Mouse (Mus musculus): ENCODE results near the gene Hist4h4. TPM values are rescaled to one million over a fixed set of nuclear protein-coding genes. Genes with fewer than 3 reads are reported as not detected.

Hist4h4 gene
- 0.43 and 0.88 TPM in 2 replicates for polyA plus RNA-seq (2014; fragmentation: Nextera tagmentation; extraction: Ambion mirVana)

- H3K4me3 ChIP-seq (ENCODE audit: low read depth, low read length), result peak within 1 kb of the TSS; percentile 62
- H3K36me3 ChIP-seq (ENCODE audit: control insufficient read depth, insufficient read depth, low read length), result no peaks in the 10 kb centered on the region
- no peaks in the 10 kb centered on the region for H3K27me3 ChIP-seq (replicated peaks; ENCODE audit: control insufficient read depth, insufficient read depth, low read length)
- peaks cover 9% of the 10 kb centered on the region for H3K4me1 ChIP-seq (replicated peaks; ENCODE audit: control insufficient read depth, insufficient read depth, low read length)
- peak within 1 kb of the TSS; percentile 100 for H3K27ac ChIP-seq (ENCODE audit: low read depth, low read length)
- no peaks in the 10 kb centered on the region for H3K9me3 ChIP-seq (ENCODE audit: control insufficient read depth, low read length)
- ATAC-seq (replicated peaks; ENCODE audit: low FRiP score) (peak; percentile 74), DNase-seq (ENCODE audit: low spot score) (peak; percentile 93)
- H3K4me2 ChIP-seq, result peak within 1 kb of the TSS; percentile 89
- WGBS, result under 1% methylated on average over 50 of the region's 50 CpGs
- peak within 1 kb of the TSS; percentile 93 for H3K9ac ChIP-seq (ENCODE audit: low read depth, low read length)
These were observed at the start of gene Hist4h4 for GRCm38 (mm10) chr6:136803739-136804633. Gene Hist4h4, minus strand, starts transcription at chr6:136804415.

DNA sequence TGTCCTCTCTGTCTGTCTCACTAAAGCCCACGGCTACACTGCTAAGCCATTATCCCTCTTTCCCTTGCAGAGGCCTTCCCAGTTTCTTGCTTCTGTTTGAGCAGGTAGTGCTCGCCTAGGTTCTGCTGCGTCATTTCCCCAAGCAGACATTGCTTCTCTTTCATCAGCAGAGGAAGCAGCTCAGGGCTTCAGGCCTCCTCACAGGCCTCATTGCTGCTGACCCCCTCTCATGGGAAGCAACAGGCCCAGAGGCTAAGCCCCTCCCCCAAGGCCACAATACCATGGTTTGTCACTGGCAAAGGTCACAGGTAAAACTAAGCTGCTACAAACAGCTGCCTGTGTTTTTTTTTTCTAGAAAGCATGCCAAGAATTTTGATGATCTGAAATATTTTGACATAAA is 48.5 kb upstream of the Hist4h4 start:
- Histone ChIP-seq H3K36me3 (ENCODE audit: control insufficient read depth, insufficient read depth, low read length) (no peaks in the 10 kb centered on the region; the same call in 1 of the 2 replicates), H3K4me2 (no peak overlapping the region), H3K9ac (ENCODE audit: low read depth, low read length) (no peak overlapping the region), H3K4me1 (replicated peaks; ENCODE audit: control insufficient read depth, insufficient read depth, low read length) (peaks cover 39% of the 10 kb centered on the region), H3K4me3 (ENCODE audit: low read depth, low read length) (no peak overlapping the region), H3K27me3 (replicated peaks; ENCODE audit: control insufficient read depth, insufficient read depth, low read length) (no peaks in the 10 kb centered on the region), H3K27ac (ENCODE audit: low read depth, low read length) (no peak overlapping the region), H3K9me3 (ENCODE audit: control insufficient read depth, low read length) (no peaks in the 10 kb centered on the region)
- 32% methylated on average over 3 of the region's 3 CpGs for WGBS
- no peak for ATAC-seq (replicated peaks; ENCODE audit: low FRiP score)
- no peak for DNase-seq (ENCODE audit: low spot score)

DNA sequence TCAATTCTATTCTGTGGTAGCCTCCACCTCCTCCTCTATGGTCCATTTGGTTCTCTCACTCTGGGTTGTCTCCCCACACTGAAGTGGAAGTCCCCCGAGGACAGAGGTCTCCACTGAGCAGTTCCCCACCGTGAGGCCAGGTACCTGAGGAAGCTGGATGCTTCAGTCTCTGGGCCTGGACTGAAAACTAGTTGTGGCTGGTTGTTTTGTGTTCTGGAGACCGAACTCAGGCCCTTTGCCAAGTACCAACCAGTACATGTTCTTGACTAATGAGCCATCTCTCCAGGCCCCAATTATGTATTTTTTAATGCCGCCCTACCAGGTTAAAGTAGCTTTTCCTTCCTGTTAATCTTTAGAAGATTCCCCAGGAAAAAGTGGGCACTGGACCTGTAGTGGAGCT is 48.1 kb upstream of the Hist4h4 start:
- Histone ChIP-seq H3K4me1 (replicated peaks; ENCODE audit: control insufficient read depth, insufficient read depth, low read length) (peaks cover 38% of the 10 kb centered on the region), H3K27me3 (replicated peaks; ENCODE audit: control insufficient read depth, insufficient read depth, low read length) (no peaks in the 10 kb centered on the region), H3K36me3 (ENCODE audit: control insufficient read depth, insufficient read depth, low read length) (no peaks in the 10 kb centered on the region; the same call in 1 of the 2 replicates), H3K4me2 (no peak overlapping the region), H3K4me3 (ENCODE audit: low read depth, low read length) (no peak overlapping the region), H3K27ac (ENCODE audit: low read depth, low read length) (no peak overlapping the region), H3K9ac (ENCODE audit: low read depth, low read length) (no peak overlapping the region), H3K9me3 (ENCODE audit: control insufficient read depth, low read length) (no peaks in the 10 kb centered on the region)
- WGBS, result 86% methylated on average over 4 of the region's 4 CpGs
- ATAC-seq (replicated peaks; ENCODE audit: low FRiP score), result no peak
- DNase-seq (ENCODE audit: low spot score), result no peak

DNA sequence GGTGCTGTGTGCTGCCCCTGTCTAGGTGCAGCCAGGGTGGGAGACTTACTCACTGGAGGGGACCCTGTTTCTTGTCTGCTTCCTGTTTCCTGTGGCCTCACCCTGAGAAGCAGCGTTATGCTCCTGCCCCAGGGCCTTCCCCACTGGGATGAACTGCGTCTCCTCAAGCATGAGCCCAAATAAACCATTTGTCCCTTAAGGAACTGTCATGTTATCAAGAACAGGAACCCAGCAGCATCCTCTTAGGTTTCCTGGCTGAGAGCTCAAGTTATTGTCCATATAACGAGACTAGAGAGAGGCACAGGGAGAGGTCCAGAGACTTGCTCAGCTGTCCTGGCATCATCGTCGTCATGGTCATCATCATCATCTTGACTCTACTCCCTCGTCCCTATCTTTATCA is 46.1 kb upstream of the Hist4h4 start:
- DNase-seq (ENCODE audit: low spot score), result no peak
- H3K4me1 ChIP-seq (replicated peaks; ENCODE audit: control insufficient read depth, insufficient read depth, low read length), result peaks cover 29% of the 10 kb centered on the region
- no peak overlapping the region for H3K4me2 ChIP-seq
- peak overlapping the region; percentile 32; the same call in 1 of the 2 replicates for H3K27ac ChIP-seq (ENCODE audit: low read depth, low read length)
- no peak overlapping the region for H3K4me3 ChIP-seq (ENCODE audit: low read depth, low read length)
- no peaks in the 10 kb centered on the region; the same call in 1 of the 2 replicates for H3K36me3 ChIP-seq (ENCODE audit: control insufficient read depth, insufficient read depth, low read length)
- H3K9me3 ChIP-seq (ENCODE audit: control insufficient read depth, low read length), result no peaks in the 10 kb centered on the region
- H3K27me3 ChIP-seq (replicated peaks; ENCODE audit: control insufficient read depth, insufficient read depth, low read length), result no peaks in the 10 kb centered on the region
- WGBS, result 62% methylated on average over 6 of the region's 6 CpGs
- 0 out of 2 replicates have a peak overlapping the region, but pooled peaks have one; percentile 5 for H3K9ac ChIP-seq (ENCODE audit: low read depth, low read length)
- ATAC-seq (replicated peaks; ENCODE audit: low FRiP score), result no peak

- ATAC-seq (replicated peaks; ENCODE audit: low FRiP score) (no peak), DNase-seq (ENCODE audit: low spot score) (no peak)
- H3K9ac ChIP-seq (ENCODE audit: low read depth, low read length), result peak overlapping the region; percentile 26; the same call in 1 of the 2 replicates
- H3K36me3 ChIP-seq (ENCODE audit: control insufficient read depth, insufficient read depth, low read length), result no peaks in the 10 kb centered on the region; the same call in 1 of the 2 replicates
- no peak overlapping the region for H3K4me3 ChIP-seq (ENCODE audit: low read depth, low read length)
- H3K4me1 ChIP-seq (replicated peaks; ENCODE audit: control insufficient read depth, insufficient read depth, low read length), result peaks cover 20% of the 10 kb centered on the region
- 78% methylated on average over 5 of the region's 5 CpGs for WGBS
- H3K27me3 ChIP-seq (replicated peaks; ENCODE audit: control insufficient read depth, insufficient read depth, low read length), result no peaks in the 10 kb centered on the region
- peak overlapping the region; percentile 64; the same call in 1 of the 2 replicates for H3K27ac ChIP-seq (ENCODE audit: low read depth, low read length)
- no peaks in the 10 kb centered on the region for H3K9me3 ChIP-seq (ENCODE audit: control insufficient read depth, low read length)
- peak overlapping the region; percentile 35; the same call in 1 of the 2 replicates for H3K4me2 ChIP-seq
These were observed 44.8 kb upstream of the Hist4h4 start for GRCm38 (mm10) chr6:136848971-136849370.

DNA sequence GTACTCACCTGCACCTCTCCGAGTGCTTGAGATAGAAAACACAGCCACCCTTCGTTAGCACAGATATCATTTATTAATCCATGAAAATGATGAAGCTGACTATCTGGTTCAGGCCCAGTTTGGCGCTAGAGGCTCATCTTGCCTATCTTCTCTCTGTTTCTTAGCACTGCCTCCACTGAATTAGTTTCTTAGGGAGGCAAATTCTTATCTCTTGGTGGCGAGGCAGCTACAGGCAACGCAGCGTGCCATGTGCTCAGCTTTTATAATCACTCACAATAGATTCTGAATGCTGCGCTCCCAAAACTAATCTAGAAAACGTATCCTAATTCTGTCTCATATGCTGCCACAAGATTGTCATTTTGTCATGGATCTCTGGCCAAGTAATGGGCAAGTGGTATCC is 44.2 kb upstream of the Hist4h4 start:
- Histone ChIP-seq H3K36me3 (ENCODE audit: control insufficient read depth, insufficient read depth, low read length) (no peaks in the 10 kb centered on the region; the same call in 1 of the 2 replicates), H3K9me3 (ENCODE audit: control insufficient read depth, low read length) (no peaks in the 10 kb centered on the region), H3K27me3 (replicated peaks; ENCODE audit: control insufficient read depth, insufficient read depth, low read length) (no peaks in the 10 kb centered on the region), H3K27ac (ENCODE audit: low read depth, low read length) (peak overlapping the region; percentile 64), H3K4me3 (ENCODE audit: low read depth, low read length) (no peak overlapping the region), H3K9ac (ENCODE audit: low read depth, low read length) (peak overlapping the region; percentile 26; the same call in 1 of the 2 replicates), H3K4me1 (replicated peaks; ENCODE audit: control insufficient read depth, insufficient read depth, low read length) (peaks cover 20% of the 10 kb centered on the region), H3K4me2 (peak overlapping the region; percentile 35)
- peak; percentile 71 for ATAC-seq (replicated peaks; ENCODE audit: low FRiP score)
- DNase-seq (ENCODE audit: low spot score), result no peak
- WGBS, result 65% methylated on average over 8 of the region's 8 CpGs

DNA sequence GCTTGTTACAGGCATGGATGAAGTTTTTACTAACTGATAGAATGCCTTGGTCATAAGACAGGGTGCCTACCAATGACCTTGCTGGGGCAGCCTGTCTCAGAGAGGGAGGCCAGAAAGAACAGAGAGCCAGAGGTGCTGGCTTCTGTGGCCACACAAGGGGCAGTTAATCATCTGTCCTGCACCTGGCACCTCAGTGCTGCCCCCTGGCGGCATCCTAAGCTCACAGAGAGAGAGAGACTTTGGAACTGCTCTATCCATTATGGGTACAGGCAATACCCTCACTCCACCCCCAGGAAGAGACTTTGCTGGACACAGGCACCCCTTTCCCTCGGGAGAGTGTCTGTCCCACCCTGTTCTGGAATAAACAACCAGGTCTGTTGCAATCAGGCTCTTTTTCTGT is 43.6 kb upstream of the Hist4h4 start:
- H3K9me3 ChIP-seq (ENCODE audit: control insufficient read depth, low read length), result no peaks in the 10 kb centered on the region
- 23% methylated on average over 2 of the region's 2 CpGs for WGBS
- H3K4me3 ChIP-seq (ENCODE audit: low read depth, low read length), result no peak overlapping the region
- H3K27me3 ChIP-seq (replicated peaks; ENCODE audit: control insufficient read depth, insufficient read depth, low read length), result no peaks in the 10 kb centered on the region
- H3K4me2 ChIP-seq, result peak overlapping the region; percentile 16
- peak; percentile 63 for ATAC-seq (replicated peaks; ENCODE audit: low FRiP score)
- H3K9ac ChIP-seq (ENCODE audit: low read depth, low read length), result no peak overlapping the region
- H3K27ac ChIP-seq (ENCODE audit: low read depth, low read length), result peak overlapping the region; percentile 64; the same call in 1 of the 2 replicates
- no peaks in the 10 kb centered on the region; the same call in 1 of the 2 replicates for H3K36me3 ChIP-seq (ENCODE audit: control insufficient read depth, insufficient read depth, low read length)
- DNase-seq (ENCODE audit: low spot score), result no peak
- peaks cover 20% of the 10 kb centered on the region for H3K4me1 ChIP-seq (replicated peaks; ENCODE audit: control insufficient read depth, insufficient read depth, low read length)

DNA sequence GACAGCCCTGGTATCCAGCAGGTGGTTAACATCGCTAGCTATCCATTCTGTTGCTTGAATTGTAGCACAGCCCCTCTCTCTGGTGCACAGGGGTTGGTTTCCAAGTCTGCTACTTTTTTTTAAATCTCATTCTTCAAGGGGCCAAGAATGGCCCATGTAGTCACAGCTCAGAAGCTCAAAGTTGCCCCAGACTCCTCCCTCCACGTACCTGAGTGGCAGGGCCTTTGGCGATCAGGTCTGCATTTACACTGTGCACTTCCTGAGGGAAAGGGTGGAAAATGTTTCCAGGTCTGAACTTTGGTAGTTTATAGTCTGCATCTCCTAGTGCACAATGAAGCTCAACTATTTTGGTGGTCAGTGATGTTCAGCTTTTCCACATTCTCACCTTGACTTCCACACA is 43.1 kb upstream of the Hist4h4 start:
- no peak for ATAC-seq (replicated peaks; ENCODE audit: low FRiP score)
- DNase-seq (ENCODE audit: low spot score), result no peak
- H3K9me3 ChIP-seq (ENCODE audit: control insufficient read depth, low read length), result no peaks in the 10 kb centered on the region
- peaks cover 20% of the 10 kb centered on the region for H3K4me1 ChIP-seq (replicated peaks; ENCODE audit: control insufficient read depth, insufficient read depth, low read length)
- no peak overlapping the region for H3K4me2 ChIP-seq
- H3K4me3 ChIP-seq (ENCODE audit: low read depth, low read length), result no peak overlapping the region
- no peak overlapping the region for H3K9ac ChIP-seq (ENCODE audit: low read depth, low read length)
- H3K36me3 ChIP-seq (ENCODE audit: control insufficient read depth, insufficient read depth, low read length), result no peaks in the 10 kb centered on the region; the same call in 1 of the 2 replicates
- no peaks in the 10 kb centered on the region for H3K27me3 ChIP-seq (replicated peaks; ENCODE audit: control insufficient read depth, insufficient read depth, low read length)
- WGBS, result 94% methylated on average over 3 of the region's 3 CpGs
- H3K27ac ChIP-seq (ENCODE audit: low read depth, low read length), result no peak overlapping the region

Data from liver, embryonic 11.5 days (tissue).